Mouse (Mus musculus) lung, adult 2 months (tissue): ENCODE results near the gene Sp1. TPM values are rescaled to one million over a fixed set of nuclear protein-coding genes. Genes with fewer than 3 reads are reported as not detected.

Source experiments
- DNase-seq: peaks from one replicate; pipeline ENCODE4 v3.0.0; 2022
- H3K4me1 ChIP-seq: fragments of 200-500 bp; 2 replicates; pipeline ENCODE4 v1.6.1; 2011; ENCODE audit warnings: low read length; ENCODE audit not compliant: control insufficient read depth, insufficient read depth
- H3K4me3 ChIP-seq: fragments of 200-500 bp; replicated peaks from 2 replicates; pipeline ENCODE3; 2011; ENCODE audit warnings: low read depth, mild to moderate bottlenecking, control low read depth, low read length; ENCODE audit errors: extremely low read depth
- CTCF ChIP-seq: fragments of 200-500 bp; IDR thresholded peaks from 2 replicates; pipeline ENCODE4 v1.5.1; 2011; ENCODE audit warnings: mild to moderate bottlenecking, low read length, control low read depth; ENCODE audit not compliant: insufficient read depth
- POLR2A ChIP-seq: fragments of 200-500 bp; IDR thresholded peaks from 2 replicates; pipeline ENCODE4 v1.6.1; 2011; ENCODE audit warnings: low read depth, mild to moderate bottlenecking, control low read depth, low read length, borderline replicate concordance; ENCODE audit errors: extremely low read depth
- WGBS: fragments of 180-500 bp; shearing (Covaris S2); methylation state at CpG from one replicate; pipeline ENCODE4 v1.1.7; 2018; 5-methylcytosine and 5-hydroxymethylcytosine counted together
- polyA plus RNA-seq: library from polyadenylated mRNA; depleted of rRNA; stranded (reverse); fragments of >200 nt; gene quantifications from 2 replicates; pipeline ENCODE4 v1.2.3, GENCODE M21; 2012; rRNA removed

The Sp1 gene
- polyA plus RNA-seq, 1 experiment, result 20.0 TPM

GRCm38 (mm10) chr15:102470183-102470604, 64.3 kb downstream of the Sp1 start, which contains the start of gene Pcbp2:
Gene Pcbp2 (plus strand): TSS chr15:102470539.
- H3K4me1 ChIP-seq, result peaks cover 10% of the 10 kb centered on the region
- peak; percentile 75 for TF ChIP-seq CTCF
- TF ChIP-seq POLR2A, result no peak
- H3K4me3 ChIP-seq, result peak within 1 kb of the TSS; percentile 80
- peak; percentile 92 for DNase-seq
- WGBS, result under 1% methylated on average over 33 of the region's 40 CpGs

DNA sequence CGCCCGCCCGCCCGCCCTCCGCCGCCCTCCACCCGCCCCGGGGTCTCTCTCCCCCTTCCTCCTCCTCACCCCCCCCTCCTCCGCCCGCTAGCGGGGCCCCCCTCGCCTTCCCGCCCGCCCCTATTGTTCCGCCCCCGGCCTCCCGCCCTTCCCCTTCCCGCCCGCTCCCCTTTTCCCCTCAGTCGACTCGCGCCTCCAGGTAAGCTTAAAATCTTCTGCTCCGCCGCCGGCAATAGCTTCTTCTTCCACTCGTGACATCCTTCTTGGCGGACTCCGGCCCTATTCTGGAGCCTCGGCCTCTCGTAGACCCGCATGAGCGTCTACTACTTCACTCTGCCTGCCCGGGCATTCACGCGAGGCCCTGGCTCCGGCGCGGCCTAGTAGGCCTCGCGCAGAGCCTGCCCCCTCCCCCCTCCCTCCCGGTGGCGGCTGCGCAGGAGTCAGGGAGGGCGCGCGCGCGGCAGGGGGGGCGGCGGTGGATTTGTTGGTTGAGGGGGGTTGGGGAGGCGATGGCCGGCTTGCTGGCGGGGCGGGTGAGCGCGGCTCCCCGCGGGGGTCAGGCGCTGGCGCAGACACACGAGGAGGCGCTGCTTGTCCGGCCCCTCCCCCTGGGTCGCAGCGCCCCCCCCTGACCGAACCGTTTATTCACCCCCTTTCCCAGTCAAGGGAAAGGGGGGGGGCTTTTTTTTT, 64.8 kb downstream of the Sp1 start:
- TF ChIP-seq CTCF (no peak), POLR2A (peak; percentile 39; the same call in 1 of the 2 replicates)
- Histone ChIP-seq H3K4me1 (peaks cover 10% of the 10 kb centered on the region), H3K4me3 (peak overlapping the region; percentile 80)
- DNase-seq, result peak; percentile 84
- under 1% methylated on average over 36 of the region's 67 CpGs for WGBS

- TF ChIP-seq CTCF (no peak), POLR2A (no peak)
Observed at GRCm38 (mm10) chr15:102471295-102471645, 65.3 kb downstream of the Sp1 start.

DNA sequence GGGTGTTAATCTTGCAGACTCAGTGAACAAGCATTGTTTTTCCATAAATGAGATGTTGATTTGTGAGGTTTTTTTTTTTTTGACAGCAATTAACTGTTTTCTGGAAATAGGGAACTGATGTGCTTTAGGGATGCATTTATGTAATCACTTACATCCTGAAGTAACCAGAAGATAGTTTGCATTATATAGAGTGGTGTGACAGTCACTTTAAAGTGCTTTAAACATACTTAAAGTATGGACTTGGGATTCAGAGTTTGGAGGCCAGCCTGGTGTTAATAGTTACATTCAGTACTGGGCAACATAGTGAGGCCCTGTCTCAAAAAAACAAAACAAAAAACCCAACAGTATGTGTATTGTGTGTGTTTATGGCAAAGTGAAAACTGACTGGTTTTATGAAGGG, 65.8 kb downstream of the Sp1 start:
- TF ChIP-seq POLR2A (no peak), CTCF (no peak)
- no peak for DNase-seq
- Histone ChIP-seq H3K4me3 (no peak overlapping the region), H3K4me1 (peaks cover 10% of the 10 kb centered on the region)

More at GRCm38 (mm10) chr15:102471295-102471645, 65.3 kb downstream of the Sp1 start:
- DNase-seq, result no peak
- 1% methylated on average over 10 of the region's 10 CpGs for WGBS
- peaks cover 10% of the 10 kb centered on the region for H3K4me1 ChIP-seq
- H3K4me3 ChIP-seq, result peak overlapping the region; percentile 80

- no peak overlapping the region for H3K4me3 ChIP-seq
- H3K4me1 ChIP-seq, result peaks cover 10% of the 10 kb centered on the region
- DNase-seq, result no peak
- 36% methylated on average over 2 of the region's 2 CpGs for WGBS
- no peak for TF ChIP-seq POLR2A
- no peak for TF ChIP-seq CTCF
Observed at GRCm38 (mm10) chr15:102473246-102473645, 67.3 kb downstream of the Sp1 start.

DNA sequence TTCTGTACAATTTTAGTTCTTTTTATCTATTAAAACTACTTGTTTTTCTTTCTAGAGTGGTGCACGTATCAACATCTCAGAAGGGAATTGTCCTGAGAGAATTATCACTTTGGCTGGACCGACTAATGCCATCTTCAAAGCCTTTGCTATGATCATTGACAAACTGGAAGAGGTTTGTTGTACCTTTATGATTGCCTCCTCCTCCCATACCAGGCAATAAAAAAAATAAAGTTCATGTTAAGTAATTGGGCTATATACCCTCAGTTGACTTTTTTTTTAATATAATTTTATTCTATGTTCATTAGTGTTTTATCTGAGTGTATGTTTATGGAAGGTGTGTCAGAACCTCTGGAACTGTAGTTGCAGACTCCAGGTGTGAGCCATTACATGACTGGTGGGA, 68.6 kb downstream of the Sp1 start:
- 83% methylated on average over 2 of the region's 2 CpGs for WGBS
- no peak for TF ChIP-seq POLR2A
- TF ChIP-seq CTCF, result no peak
- H3K4me1 ChIP-seq, result peaks cover 10% of the 10 kb centered on the region
- no peak for DNase-seq
- H3K4me3 ChIP-seq, result no peak overlapping the region

DNA sequence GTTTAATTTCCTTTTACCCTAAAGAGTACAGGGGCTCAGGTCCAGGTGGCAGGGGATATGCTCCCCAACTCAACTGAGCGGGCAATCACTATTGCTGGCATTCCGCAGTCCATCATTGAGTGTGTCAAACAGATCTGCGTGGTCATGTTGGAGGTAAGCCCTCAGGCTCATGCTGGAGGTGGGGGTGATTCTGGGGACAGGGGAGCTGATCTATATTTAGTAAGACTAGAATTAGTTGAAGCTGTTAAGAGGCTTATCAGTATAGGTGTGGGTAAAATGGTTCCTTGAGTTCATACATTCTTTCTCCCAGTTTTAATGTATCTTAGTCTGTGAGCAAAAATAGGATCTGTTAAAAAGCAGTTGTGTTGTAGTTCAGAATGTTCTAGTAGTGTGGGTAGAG, 77.2 kb downstream of the Sp1 start:
- DNase-seq, result no peak
- TF ChIP-seq POLR2A, result no peak
- TF ChIP-seq CTCF, result no peak
- WGBS, result 89% methylated on average over 3 of the region's 3 CpGs
- Histone ChIP-seq H3K4me1 (no peaks in the 10 kb centered on the region), H3K4me3 (no peak overlapping the region)

DNA sequence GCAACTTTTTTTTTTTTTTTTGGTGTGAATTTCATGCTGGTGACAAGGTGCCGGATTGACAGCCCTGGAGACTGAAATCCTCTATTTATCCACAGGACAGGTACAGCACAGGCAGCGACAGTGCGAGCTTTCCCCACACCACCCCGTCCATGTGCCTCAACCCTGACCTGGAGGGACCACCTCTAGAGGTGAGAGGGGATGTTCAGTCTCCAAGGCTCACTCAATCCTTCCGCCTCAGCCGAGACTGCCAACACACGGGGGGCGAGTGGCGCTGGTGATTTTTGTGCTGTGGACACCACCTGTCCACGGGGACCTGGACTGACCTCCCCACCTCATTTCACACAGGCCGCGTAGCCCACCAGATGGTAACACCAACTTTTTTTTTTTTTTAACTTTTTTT, 79.9 kb downstream of the Sp1 start:
- WGBS, result 85% methylated on average over 12 of the region's 12 CpGs
- no peaks in the 10 kb centered on the region for H3K4me1 ChIP-seq
- no peak for TF ChIP-seq POLR2A
- no peak for TF ChIP-seq CTCF
- no peak overlapping the region for H3K4me3 ChIP-seq
- DNase-seq, result no peak

Other genes starting within 250 kb of the Sp1 start
- gene Zfp740, start 202.9 kb upstream of the Sp1 start, polyA plus RNA-seq, result 25.8 and 46.6 TPM in 2 replicates
- gene Csad, start 201.4 kb upstream of the Sp1 start, polyA plus RNA-seq, result 92.8 and 106 TPM in 2 replicates
- 22.0 and 32.4 TPM in 2 replicates for gene Itgb7, start 174.2 kb upstream of the Sp1 start, polyA plus RNA-seq
- gene Rarg, start 148.6 kb upstream of the Sp1 start, polyA plus RNA-seq, result 75.1 and 93.9 TPM in 2 replicates
- gene Gm9918, start 135.6 kb upstream of the Sp1 start, polyA plus RNA-seq, result 0.31 and 0.60 TPM in 2 replicates
- 95.4 and 97.1 TPM in 2 replicates for gene Mfsd5, start 126.7 kb upstream of the Sp1 start, polyA plus RNA-seq
- gene Espl1, start 109.9 kb upstream of the Sp1 start, polyA plus RNA-seq, result 2.4 and 3.8 TPM in 2 replicates
- 66.1 and 121 TPM in 2 replicates for gene Pfdn5, start 80.0 kb upstream of the Sp1 start, polyA plus RNA-seq
- gene Myg1, start 74.4 kb upstream of the Sp1 start, polyA plus RNA-seq, result 50.2 and 53.8 TPM in 2 replicates
- gene Aaas, start 55.4 kb upstream of the Sp1 start, polyA plus RNA-seq, result 21.9 and 27.5 TPM in 2 replicates
- gene Sp7, start 39.0 kb upstream of the Sp1 start, polyA plus RNA-seq, result 0.05 TPM in 1 of 2 replicates, not detected in the other
- 20.8 and 21.1 TPM in 2 replicates for gene Amhr2, start 39.2 kb downstream of the Sp1 start, polyA plus RNA-seq
- 216 and 271 TPM in 2 replicates for gene Prr13, start 52.9 kb downstream of the Sp1 start, polyA plus RNA-seq
- gene Pcbp2, start 64.4 kb downstream of the Sp1 start, polyA plus RNA-seq, result 378 and 395 TPM in 2 replicates
- gene Gm10337, start 97.6 kb downstream of the Sp1 start, polyA plus RNA-seq, result not detected in 2 replicates
- gene Map3k12, start 110.9 kb downstream of the Sp1 start, polyA plus RNA-seq, result 9.9 and 13.1 TPM in 2 replicates
- gene Tarbp2, start 112.0 kb downstream of the Sp1 start, polyA plus RNA-seq, result 51.7 and 61.1 TPM in 2 replicates
- gene Npff, start 118.8 kb downstream of the Sp1 start, polyA plus RNA-seq, result 8.8 and 11.0 TPM in 2 replicates
- 0.11 and 0.22 TPM in 2 replicates for gene Gm28047, start 218.9 kb downstream of the Sp1 start, polyA plus RNA-seq
- 90.4 and 119 TPM in 2 replicates for gene Atf7, start 219.3 kb downstream of the Sp1 start, polyA plus RNA-seq